Mouse (Mus musculus) forebrain, embryonic 16.5 days (tissue): ENCODE results near the gene Igf1r. TPM values are rescaled to one million over a fixed set of nuclear protein-coding genes. Genes with fewer than 3 reads are reported as not detected.

Source experiments
- ATAC-seq: fragments of 200-750 bp; cut with Nextera tagmentation; 2 replicates; pipeline ENCODE4 v1.8.0; 2017; ENCODE audit warnings: mild to moderate bottlenecking, moderate library complexity
- H3K27ac ChIP-seq: fragments of 300-500 bp; sonication (generic); 2 replicates; pipeline ENCODE4 v1.5.1; 2014; ENCODE audit warnings: low read length, control low read depth
- H3K27me3 ChIP-seq: fragments of 300-500 bp; sonication (generic); replicated peaks from 2 replicates; pipeline ENCODE4 v1.6.1; 2014; ENCODE audit warnings: low read length; ENCODE audit not compliant: control insufficient read depth, insufficient read depth
- H3K36me3 ChIP-seq: fragments of 300-500 bp; sonication (generic); 2 replicates; pipeline ENCODE4 v1.6.1; 2014; ENCODE audit not compliant: control insufficient read depth, insufficient read depth
- H3K4me1 ChIP-seq: fragments of 300-500 bp; sonication (generic); replicated peaks from 2 replicates; pipeline ENCODE4 v1.6.1; 2014; ENCODE audit warnings: low read length; ENCODE audit not compliant: control insufficient read depth, insufficient read depth
- H3K4me2 ChIP-seq: fragments of 300-500 bp; sonication (generic); 2 replicates; pipeline ENCODE4 v1.6.1; 2014; ENCODE audit warnings: mild to moderate bottlenecking, low read length, control low read depth
- H3K4me3 ChIP-seq: fragments of 300-500 bp; sonication (generic); replicated peaks from 2 replicates; pipeline ENCODE4 v1.5.1; 2014; ENCODE audit warnings: mild to moderate bottlenecking, low read length, control low read depth
- H3K9ac ChIP-seq: fragments of 300-500 bp; sonication (generic); replicated peaks from 2 replicates; pipeline ENCODE4 v1.6.1; 2014; ENCODE audit warnings: low read depth, low read length, control low read depth
- H3K9me3 ChIP-seq: fragments of 300-500 bp; sonication (generic); 2 replicates; pipeline ENCODE4 v1.6.1; 2016; ENCODE audit warnings: low read length; ENCODE audit not compliant: control insufficient read depth
- WGBS: fragments of 180-500 bp; shearing (Covaris S2); extraction: QIAGEN DNeasy Blood & Tissue Kit; methylation state at CpG from one replicate; pipeline ENCODE4 v1.1.7; 2014; 5-methylcytosine and 5-hydroxymethylcytosine counted together
- polyA plus RNA-seq: library from polyadenylated mRNA; unstranded; fragments of >200 nt; fragmentation: Nextera tagmentation; extraction: Ambion mirVana; gene quantifications from 2 replicates; pipeline ENCODE4 v1.2.1, GENCODE M21; 2015

Igf1r gene
- polyA plus RNA-seq, 1 experiment from 2014 or later = 27.1 TPM

DNA sequence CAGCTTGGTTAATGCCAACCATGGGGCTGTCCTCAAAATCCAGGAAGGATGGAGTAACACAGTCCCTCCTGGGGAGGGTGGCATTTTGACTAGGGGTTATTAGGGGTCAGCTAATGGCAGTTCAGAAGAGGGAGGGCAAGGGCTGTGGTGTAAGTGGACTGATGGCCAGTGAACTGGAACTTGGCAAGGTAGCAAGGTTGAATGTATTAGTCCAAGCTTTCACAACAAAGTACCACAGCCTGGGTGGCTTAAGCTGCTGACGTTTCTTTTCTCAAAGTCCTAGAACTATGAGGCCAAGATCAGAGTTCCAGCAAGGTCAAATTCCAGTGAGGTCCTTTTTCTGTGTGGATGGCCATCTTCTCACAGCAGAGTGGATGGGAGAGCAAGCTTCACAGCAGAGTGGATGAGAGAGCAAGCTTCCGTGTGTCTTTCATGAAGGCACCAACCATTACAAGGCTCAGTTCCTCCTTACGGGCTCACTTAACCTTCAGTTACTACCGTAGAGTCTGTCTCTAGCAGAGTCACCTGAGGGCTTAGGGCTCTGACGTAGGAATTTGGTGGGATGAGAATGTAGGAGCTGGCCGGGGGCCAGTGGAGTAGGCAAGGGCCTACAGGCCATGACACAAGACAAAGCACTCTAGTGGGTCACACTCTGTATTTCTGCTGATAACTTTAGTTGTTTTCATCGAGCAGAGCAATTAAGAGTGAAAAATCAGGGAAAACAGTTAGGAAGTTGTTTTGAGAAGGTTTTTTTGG lies 144.6 kb downstream of the Igf1r start:
- H3K4me2 ChIP-seq = no peak overlapping the region
- no peak overlapping the region for H3K27ac ChIP-seq
- no peak overlapping the region for H3K9ac ChIP-seq
- no peaks in the 10 kb centered on the region for H3K27me3 ChIP-seq
- no peak for ATAC-seq
- H3K4me1 ChIP-seq = no peaks in the 10 kb centered on the region; the same call in none of the 2 replicates
- H3K4me3 ChIP-seq = no peak overlapping the region
- H3K36me3 ChIP-seq = no peaks in the 10 kb centered on the region
- 92% methylated on average over 7 of the region's 7 CpGs for WGBS
- no peaks in the 10 kb centered on the region for H3K9me3 ChIP-seq

DNA sequence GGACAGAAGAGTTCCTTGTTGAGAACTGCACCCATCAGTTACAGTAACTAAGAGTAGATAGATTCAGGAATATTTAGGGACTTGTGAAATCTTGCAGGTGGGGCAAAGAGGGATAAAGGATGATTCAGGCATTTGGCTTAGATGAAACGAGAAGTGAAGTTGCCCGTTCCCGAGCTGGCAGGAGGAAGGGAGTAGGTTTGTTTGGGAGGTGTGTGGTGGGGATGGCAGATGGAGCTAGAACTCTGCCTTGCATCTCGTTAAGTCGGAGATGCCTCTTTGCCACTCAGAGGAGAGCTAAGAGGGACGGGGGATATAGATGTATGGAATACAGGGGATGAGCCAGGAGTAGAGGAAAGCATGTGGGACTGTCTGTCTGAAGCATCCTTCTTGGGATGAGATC lies 145.5 kb downstream of the Igf1r start:
- no peak overlapping the region for H3K27ac ChIP-seq
- ATAC-seq = no peak
- no peak overlapping the region for H3K4me2 ChIP-seq
- H3K4me1 ChIP-seq = peaks cover 6% of the 10 kb centered on the region
- no peaks in the 10 kb centered on the region for H3K36me3 ChIP-seq
- H3K9me3 ChIP-seq = no peaks in the 10 kb centered on the region
- no peaks in the 10 kb centered on the region for H3K27me3 ChIP-seq
- 64% methylated on average over 6 of the region's 6 CpGs for WGBS
- no peak overlapping the region for H3K4me3 ChIP-seq
- no peak overlapping the region for H3K9ac ChIP-seq

DNA sequence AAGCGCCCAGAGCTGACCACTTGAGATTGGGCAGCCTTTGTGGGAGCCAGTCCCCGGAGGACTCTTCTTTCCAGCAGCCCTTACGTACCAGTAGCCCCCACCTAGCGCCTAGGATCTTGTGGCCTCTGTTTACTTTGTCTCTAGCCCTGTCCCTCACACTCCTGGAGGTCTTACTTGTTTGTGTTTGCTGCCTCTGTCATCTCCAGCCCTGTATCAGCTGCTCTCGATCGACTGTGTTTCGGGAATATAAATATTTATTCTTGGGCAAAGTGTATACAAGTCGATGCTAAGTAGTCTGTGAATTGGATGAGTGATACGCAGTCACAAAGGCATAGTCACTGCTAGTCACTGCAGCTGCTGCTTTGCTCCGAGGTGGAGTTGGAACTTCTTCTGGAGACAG lies 147.8 kb downstream of the Igf1r start:
- H3K4me2 ChIP-seq = no peak overlapping the region
- H3K4me1 ChIP-seq = peaks cover 13% of the 10 kb centered on the region
- H3K36me3 ChIP-seq = no peaks in the 10 kb centered on the region
- 88% methylated on average over 10 of the region's 10 CpGs for WGBS
- H3K27me3 ChIP-seq = no peaks in the 10 kb centered on the region
- no peak overlapping the region for H3K27ac ChIP-seq
- no peak overlapping the region for H3K4me3 ChIP-seq
- H3K9ac ChIP-seq = no peak overlapping the region
- no peak for ATAC-seq
- no peaks in the 10 kb centered on the region for H3K9me3 ChIP-seq

DNA sequence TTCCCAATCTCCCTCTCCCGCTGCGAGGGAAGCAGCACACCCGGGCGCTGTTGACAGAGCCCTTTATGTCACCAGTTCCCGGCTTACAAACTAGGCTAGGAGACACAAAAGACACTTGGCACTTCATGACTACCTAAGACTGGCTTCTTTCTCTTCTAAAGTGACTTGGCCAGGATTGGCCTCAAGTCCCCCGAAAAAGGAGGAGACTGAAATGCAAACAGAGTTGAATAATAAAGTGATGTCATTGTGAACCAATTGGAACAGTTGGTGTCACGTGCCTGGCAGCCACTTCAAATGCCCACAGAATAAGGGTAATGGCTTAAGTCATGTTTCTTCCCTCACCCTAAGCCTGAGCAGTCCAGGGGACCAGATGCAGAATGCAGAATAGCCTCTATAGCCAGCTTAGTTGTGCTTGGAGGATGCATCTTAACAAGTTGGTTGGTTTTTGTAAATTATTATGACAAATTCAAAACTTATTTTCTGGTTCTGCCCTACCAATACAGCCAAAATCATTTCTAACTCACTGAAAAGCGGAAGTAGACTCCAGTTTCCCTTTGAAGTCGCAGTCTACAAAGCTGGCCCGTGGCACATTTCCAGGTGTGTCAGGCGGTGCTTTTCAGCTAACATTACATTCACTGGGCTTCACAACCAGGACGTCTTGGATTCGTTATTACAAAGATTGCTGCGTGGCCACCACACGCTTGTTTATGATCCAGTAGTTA lies 150.0 kb downstream of the Igf1r start:
- Histone ChIP-seq H3K9me3 (no peaks in the 10 kb centered on the region), H3K9ac (no peak overlapping the region), H3K27me3 (no peaks in the 10 kb centered on the region), H3K27ac (no peak overlapping the region), H3K4me1 (peaks cover 13% of the 10 kb centered on the region), H3K4me2 (0 out of 2 replicates have a peak overlapping the region, but pooled peaks have one; percentile 21), H3K4me3 (no peak overlapping the region), H3K36me3 (no peaks in the 10 kb centered on the region)
- peak; percentile 82 for ATAC-seq
- 27% methylated on average over 15 of the region's 15 CpGs for WGBS

DNA sequence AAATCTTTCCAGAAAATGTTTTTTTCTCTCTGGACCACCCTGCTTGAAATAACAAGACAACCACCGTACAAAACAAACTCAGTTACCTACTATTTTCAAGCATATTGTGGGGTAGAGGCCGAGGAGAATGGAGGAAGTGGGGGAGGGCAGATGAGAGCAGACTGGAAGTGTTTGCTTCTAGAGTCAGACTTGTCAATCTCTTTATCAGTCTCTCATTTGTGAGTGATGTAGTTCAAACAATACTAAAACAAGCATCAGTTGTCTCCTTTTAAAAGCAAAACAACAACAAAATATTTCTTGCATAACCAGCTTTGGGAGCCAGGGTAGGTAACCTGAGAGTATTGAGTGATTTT lies 150.5 kb downstream of the Igf1r start:
- peaks cover 13% of the 10 kb centered on the region for H3K4me1 ChIP-seq
- no peak for ATAC-seq
- H3K9ac ChIP-seq = no peak overlapping the region
- no peaks in the 10 kb centered on the region for H3K27me3 ChIP-seq
- no peak overlapping the region for H3K4me3 ChIP-seq
- WGBS = 21% methylated on average over 2 of the region's 2 CpGs
- no peak overlapping the region for H3K4me2 ChIP-seq
- H3K27ac ChIP-seq = no peak overlapping the region
- H3K36me3 ChIP-seq = no peaks in the 10 kb centered on the region
- H3K9me3 ChIP-seq = no peaks in the 10 kb centered on the region

DNA sequence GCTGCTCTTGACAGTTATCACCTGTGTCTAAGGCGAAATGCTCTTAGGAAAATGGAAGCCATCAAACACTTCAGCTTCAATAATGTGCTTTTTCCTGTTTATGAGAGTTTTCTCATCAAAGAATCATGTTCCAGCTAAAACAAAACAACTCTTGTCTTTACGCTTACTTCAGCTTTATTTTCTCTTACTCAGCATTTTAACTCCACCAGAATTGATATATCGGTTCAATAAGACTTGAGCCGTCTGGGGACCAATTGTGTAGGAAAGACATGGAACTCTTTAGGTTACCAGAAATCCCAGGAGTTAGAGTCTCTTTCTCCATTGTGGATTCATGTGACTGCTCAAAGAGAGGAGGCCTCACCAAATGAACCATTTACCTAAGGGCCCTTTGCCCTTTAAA lies 158.9 kb downstream of the Igf1r start:
- WGBS = 94% methylated on average over 4 of the region's 4 CpGs
- no peak overlapping the region for H3K4me2 ChIP-seq
- no peaks in the 10 kb centered on the region for H3K27me3 ChIP-seq
- H3K9ac ChIP-seq = no peak overlapping the region
- no peak overlapping the region for H3K4me3 ChIP-seq
- H3K9me3 ChIP-seq = no peaks in the 10 kb centered on the region
- H3K27ac ChIP-seq = no peak overlapping the region
- H3K4me1 ChIP-seq = no peaks in the 10 kb centered on the region
- no peak for ATAC-seq
- H3K36me3 ChIP-seq = no peaks in the 10 kb centered on the region

DNA sequence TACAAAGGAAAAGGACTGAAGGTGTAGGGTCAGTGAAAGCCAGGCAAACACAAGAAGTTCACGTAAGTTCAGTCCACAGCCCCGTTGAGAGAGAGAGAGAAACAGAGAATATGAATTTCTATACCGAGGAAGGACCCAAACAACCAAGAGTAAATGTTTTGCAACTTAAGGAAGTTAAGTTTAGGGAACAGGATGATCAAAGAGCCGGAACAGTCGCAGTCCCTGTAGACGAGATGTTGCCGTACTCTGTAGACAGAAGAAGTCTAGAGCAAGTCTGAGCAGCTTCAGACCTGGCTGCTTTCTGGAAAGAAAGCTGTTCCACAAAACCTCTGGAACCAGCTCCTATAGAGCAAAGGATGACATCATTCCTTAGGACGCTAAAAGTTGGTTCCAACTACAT lies 160.0 kb downstream of the Igf1r start:
- Histone ChIP-seq H3K27me3 (no peaks in the 10 kb centered on the region), H3K9ac (no peak overlapping the region), H3K4me2 (no peak overlapping the region), H3K27ac (no peak overlapping the region), H3K36me3 (no peaks in the 10 kb centered on the region), H3K4me1 (peaks cover 2% of the 10 kb centered on the region), H3K4me3 (no peak overlapping the region), H3K9me3 (no peaks in the 10 kb centered on the region)
- ATAC-seq = no peak
- 91% methylated on average over 8 of the region's 8 CpGs for WGBS

DNA sequence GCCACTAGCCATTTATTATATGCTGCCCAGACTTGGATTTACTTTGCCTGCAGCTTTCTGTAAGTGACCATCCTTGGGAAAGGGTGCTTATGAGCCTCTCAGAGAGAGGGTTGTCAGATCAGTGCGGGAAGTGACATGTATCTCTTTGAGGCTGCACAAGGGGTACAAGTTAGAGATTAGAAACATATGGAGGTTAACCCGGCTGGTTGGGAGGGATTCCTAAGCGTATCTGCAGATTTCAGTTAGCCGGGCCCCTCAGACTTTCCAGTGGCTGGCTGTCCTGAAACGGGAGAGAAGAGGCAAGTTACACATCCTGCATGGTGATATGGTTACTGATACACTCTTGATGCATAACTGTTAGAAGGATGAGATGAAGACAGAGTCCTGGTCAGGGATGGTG lies 161.7 kb downstream of the Igf1r start:
- Histone ChIP-seq H3K27ac (no peak overlapping the region), H3K4me1 (peaks cover 10% of the 10 kb centered on the region), H3K4me2 (no peak overlapping the region), H3K9ac (no peak overlapping the region), H3K9me3 (no peaks in the 10 kb centered on the region), H3K27me3 (no peaks in the 10 kb centered on the region), H3K36me3 (no peaks in the 10 kb centered on the region), H3K4me3 (no peak overlapping the region)
- ATAC-seq = no peak
- WGBS = 81% methylated on average over 5 of the region's 5 CpGs

DNA sequence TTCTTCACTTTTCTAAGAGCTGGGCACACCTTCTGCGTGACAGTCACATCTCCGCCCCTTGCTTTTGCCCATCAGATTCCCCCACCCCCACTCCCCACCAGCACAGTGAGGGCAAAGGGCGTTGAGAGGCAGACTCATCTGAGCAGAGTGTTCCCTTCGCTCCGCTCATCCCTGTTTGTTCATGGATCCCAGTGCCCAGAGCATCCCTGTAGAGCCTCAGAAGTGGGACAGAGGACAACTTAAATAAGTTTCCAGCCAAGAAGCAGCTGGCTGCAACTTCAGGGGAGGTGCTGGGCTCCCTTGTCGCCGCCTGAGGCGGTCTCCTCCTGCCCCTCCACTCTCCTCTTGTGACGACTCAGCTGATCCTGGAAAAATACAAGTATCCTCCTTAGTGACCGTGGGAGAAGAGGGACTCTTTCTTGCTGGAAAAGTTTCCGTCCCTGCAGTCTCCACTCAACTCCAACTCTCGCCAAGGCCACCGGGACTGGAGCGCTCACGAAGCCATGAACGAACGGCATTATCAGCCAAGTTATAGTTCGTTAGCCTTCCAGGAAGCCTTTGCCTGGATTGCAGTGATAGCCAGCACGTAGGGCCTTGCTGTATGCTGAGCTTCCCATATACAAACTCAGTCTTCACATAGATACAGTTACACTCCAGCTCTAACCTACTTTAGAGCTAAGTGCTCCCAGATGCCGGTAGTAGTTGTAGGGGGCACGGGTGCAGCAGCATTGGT lies 162.5 kb downstream of the Igf1r start:
- Histone ChIP-seq H3K9me3 (no peaks in the 10 kb centered on the region), H3K4me2 (no peak overlapping the region), H3K4me1 (peaks cover 15% of the 10 kb centered on the region), H3K36me3 (no peaks in the 10 kb centered on the region), H3K27ac (no peak overlapping the region), H3K4me3 (no peak overlapping the region), H3K27me3 (no peaks in the 10 kb centered on the region), H3K9ac (no peak overlapping the region)
- WGBS = 74% methylated on average over 21 of the region's 21 CpGs
- ATAC-seq = no peak
